Mouse (Mus musculus) urinary bladder, postnatal 36 days (tissue): Measurements from ENCODE around the gene Haao.

Experiments
- DNase-seq, 2 experiments: peaks; one replicate each; pipeline ENCODE4 v3.0.0; 2022; ENCODE audit warnings: low spot score in 2 of 2, mixed read lengths in 1 of 2

Haao gene

GRCm38 (mm10) chr17:83786418-83786817, 61.3 kb downstream of the Haao start:
- DNase-seq: no peak

GRCm38 (mm10) chr17:83782740-83783139, 65.0 kb downstream of the Haao start:
- no peak for DNase-seq
